Mouse (Mus musculus) T-helper 17 cell (primary cell): Measurements from ENCODE around the gene Pigs.

Experiments
- in situ Hi-C, 2 experiments: fragments of 300-600 bp; cut with MboI, MseI; formaldehyde crosslinking; loops; 1 replicate in 1 of 2; 2 replicates in 1 of 2; pipeline ENCODE4 v1.15.1; 2025; ENCODE audit warnings: high pct_unique_total_duplicates in 2 of 2

Pigs gene

DNA sequence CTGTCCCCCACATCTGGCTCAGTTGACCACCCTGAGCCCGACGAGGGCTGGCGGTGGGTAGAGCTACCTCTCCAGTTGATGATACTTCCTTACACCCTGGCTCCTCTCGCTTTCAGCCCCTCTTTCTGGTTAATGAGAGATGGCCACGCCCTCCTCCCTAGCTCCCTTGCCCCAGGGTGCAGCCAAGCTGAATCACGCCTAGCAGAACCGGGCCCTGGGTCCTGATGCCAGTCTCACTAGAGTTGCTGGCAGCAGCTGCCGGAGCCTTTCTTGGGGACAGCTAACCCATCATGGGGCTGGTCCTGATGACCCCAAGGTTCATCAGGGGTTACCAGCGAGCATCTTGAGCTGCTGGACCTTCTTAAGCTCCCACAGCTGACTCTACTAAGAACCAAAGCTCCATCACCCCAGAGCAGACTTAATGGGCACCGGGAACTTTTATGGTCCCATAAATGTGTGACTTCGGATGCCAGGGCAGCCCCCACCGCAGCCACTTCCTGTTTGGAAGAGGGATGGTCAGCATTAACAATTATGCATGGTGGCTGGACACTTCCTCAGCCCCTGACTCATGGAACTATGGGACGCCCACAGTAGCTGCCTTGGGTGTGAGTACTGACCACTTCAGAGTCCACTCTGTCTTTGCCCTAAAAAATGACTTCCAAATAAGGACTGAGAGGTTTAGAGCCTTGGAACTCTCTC lies 35.2 kb downstream of the Pigs start:
- in situ Hi-C loops, result loop anchor here (5.0 kb wide), 1 partner anchor 34 kb away; no protein-coding TSS in a partner anchor

- in situ Hi-C loops, result loop anchor here (5.0 kb wide), 1 partner anchor 33 kb away; no protein-coding TSS in a partner anchor
Observed at GRCm38 (mm10) chr11:78364103-78364502, 35.9 kb downstream of the Pigs start.

DNA sequence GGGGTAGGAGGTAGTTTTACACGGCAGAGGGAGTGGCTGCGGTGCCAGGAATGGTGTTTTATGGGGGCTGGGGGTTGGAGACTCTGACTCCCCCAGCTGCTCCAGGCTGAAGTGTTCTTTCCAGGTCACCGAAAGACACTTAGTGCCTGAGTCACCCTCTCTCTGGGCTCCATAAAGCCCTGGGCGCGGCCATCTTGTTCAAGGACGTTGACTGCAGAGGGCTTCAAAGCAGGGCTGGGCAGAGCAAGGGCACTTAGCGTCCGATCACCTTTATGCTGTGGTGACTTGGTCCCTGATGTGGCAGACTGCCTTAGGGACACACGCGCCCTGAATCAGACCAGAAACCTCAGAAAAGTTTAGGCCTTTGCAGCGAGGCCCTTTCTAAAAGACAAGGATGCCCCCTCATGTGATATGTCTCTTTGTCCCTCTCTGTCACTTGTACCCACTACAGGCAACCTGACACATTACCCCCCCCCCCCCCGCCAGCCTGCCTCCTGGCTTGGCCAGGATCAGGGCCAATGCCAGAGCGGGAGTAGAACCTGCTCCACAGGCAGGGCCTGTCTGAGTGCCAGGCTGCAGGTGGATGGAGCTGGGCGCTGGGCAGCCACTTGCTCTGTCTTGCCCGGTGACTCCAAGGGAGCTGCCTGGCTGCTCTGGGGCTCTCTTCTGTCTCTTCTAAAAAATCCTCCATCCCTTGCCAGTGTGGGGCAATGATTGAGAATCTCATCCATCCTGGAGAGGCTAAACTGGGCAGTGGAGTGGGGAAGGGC lies 39.4 kb downstream of the Pigs start:
- in situ Hi-C loops, result no loop called here

GRCm38 (mm10) chr11:78370389-78370788 lies 42.2 kb downstream of the Pigs start:
- in situ Hi-C loops, result no loop called here

GRCm38 (mm10) chr11:78371711-78372110 lies 43.5 kb downstream of the Pigs start:
- in situ Hi-C loops, result no loop called here

DNA sequence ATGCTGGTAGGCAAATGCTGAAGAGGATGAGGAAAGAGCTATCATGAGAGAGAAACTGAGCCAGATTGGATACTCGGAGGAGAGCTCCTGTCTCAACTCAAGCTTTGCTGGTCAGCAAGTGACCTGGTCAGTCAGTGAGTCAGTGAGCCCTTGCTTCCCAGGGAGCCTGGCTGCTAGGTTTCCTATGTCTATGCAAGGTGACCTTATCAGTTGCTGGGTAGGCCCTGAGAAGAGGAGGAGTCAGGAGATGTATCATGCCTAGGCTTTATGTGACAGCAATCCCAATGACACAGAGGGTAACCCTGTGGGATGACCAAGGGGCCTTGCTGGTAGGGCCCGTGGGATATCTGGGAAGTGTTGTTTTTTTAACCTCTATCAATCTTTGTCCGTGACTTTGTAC lies 44.0 kb downstream of the Pigs start:
- in situ Hi-C loops, result no loop called here

GRCm38 (mm10) chr11:78372610-78373009 lies 44.4 kb downstream of the Pigs start:
- in situ Hi-C loops, result no loop called here

DNA sequence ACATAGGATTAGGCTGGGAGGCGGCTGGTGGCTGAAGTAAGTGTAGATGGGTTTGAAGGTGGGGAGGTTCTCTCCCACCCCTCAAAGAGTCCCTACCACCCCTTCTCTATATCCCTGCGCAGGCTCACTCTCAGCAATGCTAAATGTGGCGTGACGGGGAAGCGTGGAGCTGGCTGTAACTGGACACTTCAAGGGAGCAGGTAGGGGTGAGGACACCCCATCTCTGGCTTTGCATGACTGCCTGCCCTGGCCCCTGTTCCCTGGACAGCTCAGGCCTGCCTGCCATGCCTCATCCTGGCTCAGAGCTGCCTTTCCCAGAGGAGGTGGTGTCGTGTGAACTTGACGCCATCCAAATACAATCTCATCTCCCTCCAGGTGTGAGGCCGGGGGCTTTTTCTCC lies 45.9 kb downstream of the Pigs start:
- in situ Hi-C loops, result no loop called here

- in situ Hi-C loops, result no loop called here
Observed at GRCm38 (mm10) chr11:78377549-78378159, 49.4 kb downstream of the Pigs start.

DNA sequence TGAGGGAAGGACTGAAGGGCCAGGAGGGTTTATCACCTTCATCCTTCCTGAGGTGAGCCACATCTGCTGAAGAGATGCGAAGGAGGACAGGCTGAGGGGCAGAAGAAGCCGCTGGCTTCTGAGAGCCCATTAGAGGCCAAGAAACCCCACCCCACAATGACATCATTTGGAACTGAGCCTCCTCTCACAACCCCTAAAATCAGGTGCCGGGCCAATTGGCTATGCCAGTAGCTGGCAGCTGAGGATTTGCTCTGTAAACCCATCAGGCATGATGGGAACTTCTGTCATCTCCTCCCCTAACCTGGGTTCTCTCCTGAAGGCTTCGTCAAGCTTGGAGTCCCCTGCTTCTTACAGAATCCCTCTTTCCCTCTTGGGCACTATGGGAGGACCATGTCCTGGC lies 52.1 kb downstream of the Pigs start:
- in situ Hi-C loops, result no loop called here

- in situ Hi-C loops, result no loop called here
Observed at GRCm38 (mm10) chr11:78380996-78381395, 52.8 kb downstream of the Pigs start.

GRCm38 (mm10) chr11:78382286-78382685 lies 54.1 kb downstream of the Pigs start:
- in situ Hi-C loops, result no loop called here

- in situ Hi-C loops, result no loop called here
Observed at GRCm38 (mm10) chr11:78382701-78383100, 54.5 kb downstream of the Pigs start.

DNA sequence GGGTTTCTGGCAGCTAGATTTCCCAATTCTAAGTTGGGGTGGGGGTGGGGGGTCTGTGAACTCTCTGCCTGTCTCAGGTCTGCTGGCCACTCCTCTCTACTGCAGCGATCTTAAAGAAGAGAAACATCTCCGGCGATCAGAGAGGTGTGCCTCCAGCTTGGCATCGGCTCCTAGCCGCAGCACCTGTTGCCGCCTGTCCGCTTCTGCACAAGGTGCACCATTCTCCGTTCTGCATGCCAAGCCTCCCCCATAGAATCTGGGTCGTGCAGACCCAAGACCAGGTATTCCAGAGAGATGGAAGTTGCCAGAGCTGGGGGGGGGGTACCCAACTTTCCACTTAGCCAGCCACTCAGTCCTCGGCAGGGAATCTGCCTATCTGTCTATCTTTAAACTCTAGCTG lies 57.6 kb downstream of the Pigs start:
- in situ Hi-C loops, result no loop called here

GRCm38 (mm10) chr11:78386508-78387043 lies 58.4 kb downstream of the Pigs start, which contains the start of gene Foxn1:
Gene Foxn1, minus strand, starts transcription at chr11:78386558.
- in situ Hi-C loops, result no loop called here
